Mouse (Mus musculus) left cerebral cortex, postnatal 4 days (tissue): ENCODE results near the gene Ubox5. TPM values are rescaled to one million over a fixed set of nuclear protein-coding genes. Genes with fewer than 3 reads are reported as not detected.
A peak's percentile ranks its signal among the peaks of the same experiment; 100 is the strongest.
"Not testable (repeated sequence)": the region's sequence is repeated elsewhere in the genome, so short reads cannot be mapped to it uniquely, and the experiment has no call there.

Source experiments
- DNase-seq: peaks from one replicate; pipeline ENCODE4 v3.0.0-alpha.2; 2022
- intact Hi-C: fragments of 180-260 bp; cut with DNase I; formaldehyde crosslinking; loops from one replicate; pipeline ENCODE4 v1.15.1; 2025
- total RNA-seq, 2 experiments: library from RNA; stranded (reverse); gene quantifications; 2 replicates each; pipeline ENCODE4 v1.2.3; 2021

The Ubox5 gene
- total RNA-seq, 2 experiments from 2014 or later, result 8.8 to 9.1 TPM

DNA sequence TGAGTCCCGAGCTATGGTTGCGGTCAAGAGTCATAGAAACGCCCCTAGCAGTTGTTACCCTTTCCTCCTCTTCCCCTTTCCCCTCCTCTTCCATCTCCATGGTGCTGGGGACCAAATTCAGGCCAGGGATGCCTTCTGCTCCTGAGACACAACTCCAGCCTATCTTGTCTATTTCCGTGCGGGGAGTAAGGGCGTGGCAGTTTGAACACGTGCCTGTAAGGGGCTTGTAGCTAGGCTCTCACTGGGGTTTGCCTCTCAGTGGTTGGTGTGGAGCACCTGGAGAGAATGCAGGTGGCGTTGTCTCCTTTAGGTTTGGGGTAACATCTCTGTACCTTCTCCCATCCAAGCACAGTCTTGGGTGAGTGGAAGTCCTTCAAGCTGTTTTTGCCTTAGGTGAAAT lies 50.0 kb downstream of the Ubox5 start:
- intact Hi-C loops, result no loop called here
- DNase-seq, result no peak

DNA sequence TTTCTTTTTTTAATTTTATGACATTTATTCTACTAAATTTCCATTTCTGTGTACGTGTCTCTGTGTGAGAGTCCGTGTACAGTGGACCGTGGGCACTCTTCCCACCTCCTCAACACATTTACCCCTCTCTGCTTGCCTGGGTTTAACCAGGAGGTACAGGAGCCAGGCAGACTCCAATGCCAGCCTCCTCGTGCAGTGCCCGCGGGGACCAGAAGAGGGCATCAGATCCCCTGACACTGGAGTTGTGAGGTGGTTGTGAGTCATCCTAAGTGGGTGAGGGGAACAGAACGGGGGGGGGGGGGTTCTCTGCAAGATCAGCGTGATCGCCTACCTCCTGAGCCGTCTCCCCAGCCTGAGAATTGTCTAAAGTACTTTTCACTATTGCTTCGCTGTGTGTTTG lies 51.7 kb downstream of the Ubox5 start:
- DNase-seq, result peak; percentile 53
- intact Hi-C loops, result no loop called here

DNA sequence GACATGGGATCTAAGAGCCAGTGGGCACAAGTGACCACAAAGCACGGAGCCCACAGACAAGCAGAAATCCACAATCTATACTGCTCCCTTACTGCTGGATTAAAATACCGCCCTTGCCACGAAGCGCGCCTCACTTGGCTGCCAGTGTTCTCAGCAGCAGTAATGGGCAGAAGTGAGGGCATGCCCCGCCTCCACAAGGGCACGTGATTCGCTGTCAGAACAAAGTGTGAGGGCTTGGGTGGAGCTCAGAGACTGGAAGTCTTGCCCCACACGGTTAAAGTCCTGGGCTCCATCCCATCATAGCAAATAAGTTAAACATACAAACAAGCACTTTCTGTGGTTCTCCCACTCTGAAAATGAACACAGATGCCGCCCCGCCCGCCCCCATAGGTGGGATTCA lies 52.2 kb downstream of the Ubox5 start:
- intact Hi-C loops, result no loop called here
- no peak for DNase-seq

DNA sequence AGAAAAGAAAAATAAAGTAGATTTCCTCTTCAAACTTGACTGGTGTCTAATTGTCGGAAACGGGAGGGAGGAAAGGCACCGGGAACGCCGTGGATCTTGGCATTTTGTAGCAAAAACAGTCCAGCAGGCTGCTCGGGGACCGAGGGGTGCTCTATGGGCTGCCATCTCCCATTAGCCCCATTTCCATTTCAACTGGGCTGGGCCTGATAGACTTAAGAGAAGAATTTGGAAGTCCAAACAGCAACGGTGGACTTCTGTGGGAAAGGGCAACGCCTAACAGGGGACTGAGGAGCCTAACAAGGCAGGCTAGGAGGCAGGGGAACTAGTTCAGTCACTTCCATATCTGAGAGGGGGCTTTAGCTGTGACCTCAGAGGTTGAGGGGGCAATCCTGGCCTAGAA lies 52.8 kb downstream of the Ubox5 start:
- DNase-seq, result no peak
- intact Hi-C loops, result no loop called here

GRCm38 (mm10) chr2:130576564-130576963 lies 53.3 kb downstream of the Ubox5 start:
- intact Hi-C loops, DNase-seq: not testable (repeated sequence)

- intact Hi-C loops, result no loop called here
- DNase-seq, result no peak
Measured at GRCm38 (mm10) chr2:130575873-130576272, 54.0 kb downstream of the Ubox5 start, which contains the start of gene Oxt. Gene Oxt (plus strand): TSS chr2:130576173.

- no peak for DNase-seq
- intact Hi-C loops, result no loop called here
Measured at GRCm38 (mm10) chr2:130574960-130575359, 54.9 kb downstream of the Ubox5 start.

GRCm38 (mm10) chr2:130569926-130570325 lies 59.9 kb downstream of the Ubox5 start:
- no peak for DNase-seq
- intact Hi-C loops, result no loop called here

DNA sequence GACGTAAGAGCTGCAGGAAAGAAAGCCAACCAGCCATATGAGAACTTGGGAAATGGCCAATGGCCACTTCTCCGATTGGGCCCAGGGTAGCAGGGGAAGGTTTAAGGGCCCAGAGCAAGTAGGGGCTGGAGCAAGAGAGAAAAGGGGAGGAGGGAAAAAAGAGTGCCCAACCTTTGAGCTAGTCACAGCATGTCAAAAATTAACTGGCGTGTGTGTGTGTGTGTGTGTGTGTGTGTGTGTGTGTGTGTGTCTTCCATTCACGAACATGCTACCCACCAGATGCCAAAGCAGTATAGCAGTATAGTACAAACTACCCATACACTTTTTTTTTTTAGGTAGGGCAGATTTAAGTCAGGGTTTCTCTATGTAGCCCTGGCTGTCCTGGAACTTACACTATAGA lies 60.9 kb downstream of the Ubox5 start:
- intact Hi-C loops, result no loop called here
- no peak for DNase-seq

GRCm38 (mm10) chr2:130564983-130565382 lies 64.9 kb downstream of the Ubox5 start:
- intact Hi-C loops, result no loop called here
- DNase-seq, result no peak

DNA sequence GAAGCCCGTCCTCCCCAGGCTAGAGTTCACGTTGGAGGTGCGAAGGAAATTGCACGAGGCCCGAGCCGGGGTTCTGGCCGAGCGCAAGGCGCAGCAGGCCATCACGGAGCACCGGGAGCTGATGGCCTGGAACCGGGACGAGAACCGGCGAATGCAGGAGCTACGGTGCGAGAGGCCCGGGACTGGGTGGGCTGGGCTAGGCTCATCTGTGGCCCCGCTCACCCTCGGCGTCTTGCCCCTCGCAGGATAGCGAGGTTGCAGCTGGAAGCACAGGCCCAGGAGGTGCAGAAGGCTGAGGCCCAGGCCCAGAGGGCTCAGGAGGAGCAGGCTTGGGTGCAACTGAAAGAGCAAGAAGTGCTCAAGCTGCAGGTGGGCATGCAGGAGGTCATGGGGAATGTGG lies 65.8 kb downstream of the Ubox5 start:
- intact Hi-C loops, result no loop called here
- peak; percentile 19 for DNase-seq

DNA sequence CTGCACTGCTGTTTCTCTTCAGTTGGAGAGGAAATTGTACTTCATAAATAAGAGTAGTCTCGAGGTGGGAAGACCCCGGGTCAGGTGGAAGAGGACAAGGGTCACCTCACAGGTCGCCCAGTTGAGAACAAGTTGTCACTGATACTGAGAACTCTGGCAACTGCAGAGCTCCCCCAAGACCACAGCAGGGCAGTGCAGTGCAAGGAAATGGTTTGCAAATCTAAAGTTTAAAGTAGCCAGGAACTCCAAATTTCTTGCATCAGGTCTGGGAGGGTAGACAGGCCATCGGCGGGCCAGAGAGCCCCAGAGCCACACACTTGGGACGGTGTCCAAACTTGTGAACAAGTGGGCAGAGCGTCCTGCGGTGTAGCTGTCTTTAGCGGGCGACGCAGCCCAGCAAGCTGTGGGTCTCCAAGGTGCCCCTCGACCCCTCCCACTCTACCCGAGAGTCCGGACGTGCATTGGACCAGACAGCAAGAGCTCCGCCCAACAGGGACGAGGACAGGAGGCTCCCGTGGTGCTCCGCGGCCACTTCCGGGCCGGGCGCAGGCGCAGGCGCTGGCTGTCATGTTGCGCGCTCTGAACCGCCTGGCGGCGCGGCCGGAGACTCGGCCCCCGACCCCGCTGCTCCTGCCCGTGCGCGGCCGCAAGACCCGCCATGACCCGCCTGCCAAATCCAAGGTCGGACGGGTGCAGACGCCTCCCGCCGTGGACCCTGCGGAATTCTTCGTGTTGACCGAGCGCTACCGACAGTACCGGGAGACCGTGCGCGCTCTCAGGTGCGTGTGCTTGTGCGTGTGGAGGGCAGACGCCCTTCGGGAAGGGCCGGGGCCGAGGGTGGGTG lies 66.4 kb downstream of the Ubox5 start, which contains the start of gene Mrps26:
Mrps26 (plus strand) TSS at position 531 of the 844 bp plus-strand sequence.
- intact Hi-C loops, result no loop called here
- DNase-seq, result peak; percentile 94

DNA sequence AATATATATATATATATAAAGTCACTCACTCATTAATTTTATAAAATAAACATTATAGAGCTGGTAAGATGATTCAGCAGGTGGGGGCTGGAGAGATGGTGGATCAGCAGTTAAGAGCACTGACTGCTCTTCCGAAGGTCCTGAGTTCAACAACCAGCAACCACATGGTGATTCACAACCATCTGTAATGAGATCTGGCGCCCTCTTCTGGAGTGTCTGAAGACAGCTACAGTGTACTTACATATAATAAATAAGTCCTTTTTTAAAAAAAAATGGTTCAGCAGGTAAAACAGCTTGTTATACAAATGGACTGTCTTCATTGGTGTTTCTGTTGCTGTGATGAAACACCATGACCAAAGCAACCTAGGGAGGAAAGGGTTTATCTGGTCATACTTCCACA lies 71.8 kb downstream of the Ubox5 start:
- no peak for DNase-seq
- intact Hi-C loops, result no loop called here

DNA sequence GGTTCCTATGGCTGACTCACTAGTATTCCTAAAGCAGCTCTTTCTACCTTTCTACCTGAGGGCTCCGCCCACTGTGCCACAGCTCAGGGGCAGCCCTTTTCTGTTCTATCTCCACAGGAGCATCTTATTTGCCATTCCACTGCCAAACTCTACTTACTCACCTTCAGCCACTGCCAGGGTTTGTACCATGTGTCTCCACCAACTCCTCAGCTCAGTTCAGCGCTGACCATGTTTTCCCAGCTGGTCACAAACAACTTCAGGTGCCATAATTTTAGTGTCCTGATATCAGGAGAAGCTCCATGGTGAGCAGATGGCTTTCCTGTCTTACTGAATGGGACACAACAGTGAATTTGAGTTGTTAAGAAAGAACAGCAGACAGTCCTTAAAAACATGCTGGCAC lies 72.4 kb downstream of the Ubox5 start:
- DNase-seq, result no peak
- intact Hi-C loops, result no loop called here

- no peak for DNase-seq
- intact Hi-C loops, result no loop called here
Measured at GRCm38 (mm10) chr2:130556292-130556691, 73.5 kb downstream of the Ubox5 start.

GRCm38 (mm10) chr2:130554841-130555240 lies 75.0 kb downstream of the Ubox5 start:
- intact Hi-C loops, result no loop called here
- DNase-seq, result no peak

- DNase-seq, result no peak
- intact Hi-C loops, result no loop called here
Measured at GRCm38 (mm10) chr2:130546957-130547356, 82.9 kb downstream of the Ubox5 start.

GRCm38 (mm10) chr2:130540266-130540665 lies 89.6 kb downstream of the Ubox5 start:
- intact Hi-C loops, result no loop called here
- no peak for DNase-seq

Other genes with a start within 250 kb of the Ubox5 start
- 10 to 100 TPM; 25.2 to 26.4 TPM for gene Cpxm1, start 232.5 kb downstream of the Ubox5 start, total RNA-seq
- not detected for gene Gm28372, start 224.8 kb downstream of the Ubox5 start, total RNA-seq
- gene 1700020A23Rik, start 224.8 kb downstream of the Ubox5 start, total RNA-seq, result not detected
- gene Tmem239, start 223.6 kb downstream of the Ubox5 start, total RNA-seq, result not detected
- gene Vps16, start 205.7 kb downstream of the Ubox5 start, total RNA-seq, result 100 to 1,000 TPM in 1 of 2 experiments, 10 to 100 TPM in 1; 96.4 to 113 TPM
- gene Pced1a, start 205.3 kb downstream of the Ubox5 start, total RNA-seq, result 10 to 100 TPM; 31.7 to 33.2 TPM
- gene Ptpra, start 179.8 kb downstream of the Ubox5 start, total RNA-seq, result 100 to 1,000 TPM; 243 to 247 TPM
- gene Mrps26, start 66.3 kb downstream of the Ubox5 start, total RNA-seq, result 10 to 100 TPM; 56.6 to 60.0 TPM
- gene Oxt, start 53.9 kb downstream of the Ubox5 start, total RNA-seq, result 1 to 10 TPM in 1 of 2 experiments, under 1 TPM in 1; 0.88 to 1.0 TPM
- 10 to 100 TPM in 1 of 2 experiments, 1 to 10 TPM in 1; 2.1 to 21.1 TPM for gene Avp, start 47.5 kb downstream of the Ubox5 start, total RNA-seq
- 1 to 10 TPM; 7.8 to 9.7 TPM for gene Fastkd5, start within 50 bp of the Ubox5 start, total RNA-seq
- 10 to 100 TPM; 29.0 to 34.9 TPM for gene Lzts3, start 12.8 kb upstream of the Ubox5 start, total RNA-seq
- gene Ddrgk1, start 34.6 kb upstream of the Ubox5 start, total RNA-seq, result 10 to 100 TPM; 56.3 to 68.9 TPM
- 10 to 100 TPM; 48.3 to 48.7 TPM for gene Itpa, start 37.6 kb upstream of the Ubox5 start, total RNA-seq
- under 1 TPM; 0.34 to 0.83 TPM for gene Slc4a11, start 67.5 kb upstream of the Ubox5 start, total RNA-seq